ENCODE assay signal across 8 mouse cellular contexts in the genomic region with DNA sequence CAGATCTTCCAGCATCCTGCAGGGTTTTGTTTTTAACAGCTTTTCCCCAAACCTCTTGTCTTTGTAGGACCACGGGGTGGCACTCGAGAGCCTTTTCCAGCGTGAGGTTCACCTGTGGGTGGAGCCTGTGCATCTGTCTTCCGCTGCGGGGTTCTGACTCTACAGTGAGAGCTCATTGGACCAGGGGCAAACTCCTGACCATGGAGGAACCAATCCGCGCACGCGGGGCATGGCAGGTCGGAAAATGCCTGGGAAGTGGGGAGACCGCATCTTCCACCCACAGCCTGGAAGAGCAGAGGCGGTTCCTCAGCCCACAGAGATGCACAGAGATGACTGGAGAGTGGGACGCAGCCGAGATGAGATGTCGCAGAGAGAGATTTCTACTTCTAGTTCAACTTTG. TPM values are rescaled to one million over a fixed set of nuclear protein-coding genes. Genes with fewer than 3 reads are reported as not detected.
DNase-seq lines count a peak whose midpoint lies in the region; ATAC-seq and TF ChIP-seq lines count a peak whose summit lies in the region.

No protein-coding gene starts in this region.

- 3% methylated on average over 15 of the region's 15 CpGs for WGBS in heart, embryonic 11.5 days (ENCODE audit: insufficient replicate concordance)
- 1% methylated on average over 15 of the region's 15 CpGs for WGBS in kidney, embryonic 16.5 days
- WGBS in liver, adult 2 months, result 6% methylated on average over 15 of the region's 15 CpGs

- ATAC-seq in heart, embryonic 11.5 days (replicated peaks; ENCODE audit: insufficient number of reproducible peaks, low FRiP score, low TSS enrichment), result peak; percentile 98
- ATAC-seq in kidney, embryonic 16.5 days (ENCODE audit: low FRiP score, low TSS enrichment), result peak; percentile 100

- no peaks in the 10 kb centered on the region for H3K79me2 ChIP-seq in C2C12 (ENCODE audit: control insufficient read depth, insufficient read depth)
- H3K79me2 ChIP-seq in liver, adult 2 months (ENCODE audit: control insufficient read depth, insufficient read depth, low read length), result no peaks in the 10 kb centered on the region
- no peaks in the 10 kb centered on the region for H3K79me2 ChIP-seq in myocyte (ENCODE audit: control insufficient read depth, insufficient read depth)

- H3K36me3 ChIP-seq in C2C12 (ENCODE audit: control insufficient read depth, insufficient read depth) (no peaks in the 10 kb centered on the region), myocyte (ENCODE audit: control insufficient read depth, insufficient read depth) (no peaks in the 10 kb centered on the region)
- no peaks in the 10 kb centered on the region for H3K36me3 ChIP-seq in erythroblast, embryonic 14.5 days (ENCODE audit: control insufficient read depth)
- H3K36me3 ChIP-seq in heart, embryonic 11.5 days (ENCODE audit: control insufficient read depth, insufficient read depth, low read length), result no peaks in the 10 kb centered on the region
- no peaks in the 10 kb centered on the region for H3K36me3 ChIP-seq in kidney, embryonic 16.5 days (ENCODE audit: insufficient read depth, low read length)
- no peaks in the 10 kb centered on the region for H3K36me3 ChIP-seq in liver, adult 2 months (ENCODE audit: control insufficient read depth, insufficient read depth, low read length)
- no peaks in the 10 kb centered on the region for H3K36me3 ChIP-seq in splenic B cell, adult 2 months (ENCODE audit: control insufficient read depth, insufficient read depth, low read length, poor library complexity, severe bottlenecking)

- peak overlapping the region; percentile 63 for H3K4me2 ChIP-seq in heart, embryonic 11.5 days
- H3K4me2 ChIP-seq in kidney, embryonic 16.5 days (replicated peaks; ENCODE audit: low read depth, low read length), result peak overlapping the region; percentile 53
- peak overlapping the region; percentile 74 for H3K4me2 ChIP-seq in myocyte (ENCODE audit: low read depth)

- peak overlapping the region; percentile 36; the same call in 1 of the 2 replicates for H3K9ac ChIP-seq in heart, embryonic 11.5 days (ENCODE audit: low read depth, low read length)
- peak overlapping the region; percentile 50 for H3K9ac ChIP-seq in kidney, embryonic 16.5 days (replicated peaks; ENCODE audit: low read length)
- no peak overlapping the region for H3K9ac ChIP-seq in liver, adult 2 months (ENCODE audit: low read depth, low read length)

- no peak overlapping the region for H3K27ac ChIP-seq in heart, embryonic 11.5 days (ENCODE audit: low read depth, low read length)
- H3K27ac ChIP-seq in kidney, embryonic 16.5 days (ENCODE audit: low read length), result no peak overlapping the region
- no peak overlapping the region for H3K27ac ChIP-seq in liver, adult 2 months (replicated peaks; ENCODE audit: insufficient read depth, low read depth, low read length)

- no peak overlapping the region for H3ac ChIP-seq in C2C12 (ENCODE audit: control insufficient read depth, insufficient read length, low read depth)
- H3ac ChIP-seq in myocyte (ENCODE audit: control insufficient read depth, insufficient read length), result no peak overlapping the region

- no peak for TF ChIP-seq CTCF in C2C12 (IDR thresholded peaks at IDR 0.05; ENCODE audit: control insufficient read depth, insufficient read depth, insufficient read length)
- TF ChIP-seq CTCF in brain, embryonic 14.5 days (IDR thresholded peaks at IDR 0.05; ENCODE audit: borderline replicate concordance, extremely low read depth, insufficient read depth, insufficient read length), result peak; percentile 92
- TF ChIP-seq CTCF in liver, adult 2 months (IDR thresholded peaks at IDR 0.05; ENCODE audit: low read depth, low read length), result peak; percentile 89

- peak; percentile 61; the same call in 1 of the 2 replicates for TF ChIP-seq POLR2A in brain, embryonic 14.5 days (IDR thresholded peaks at IDR 0.05; ENCODE audit: borderline replicate concordance, extremely low read depth, insufficient read depth, insufficient read length, poor library complexity, severe bottlenecking)
- 0 out of 2 replicates have a peak, but pooled peaks have one; percentile 24 for TF ChIP-seq POLR2A in liver, adult 2 months (IDR thresholded peaks at IDR 0.05; ENCODE audit: extremely low read depth, insufficient read depth, low read length)
- TF ChIP-seq POLR2A in myocyte (IDR thresholded peaks at IDR 0.05; ENCODE audit: insufficient read length, low read depth), result peak; percentile 72

- H3K4me1 ChIP-seq in erythroblast, embryonic 14.5 days (ENCODE audit: control insufficient read depth), result peaks cover 7% of the 10 kb centered on the region
- H3K4me1 ChIP-seq in heart, embryonic 11.5 days (ENCODE audit: control insufficient read depth, insufficient read depth, low read length), result no peaks in the 10 kb centered on the region
- no peaks in the 10 kb centered on the region for H3K4me1 ChIP-seq in kidney, embryonic 16.5 days (ENCODE audit: insufficient read depth, low read length)
- H3K4me1 ChIP-seq in liver, adult 2 months (ENCODE audit: control insufficient read depth, insufficient read depth, low read length), result no peaks in the 10 kb centered on the region

- no peaks in the 10 kb centered on the region for H3K27me3 ChIP-seq in C2C12 (ENCODE audit: control insufficient read depth, insufficient read depth, insufficient read length)
- no peaks in the 10 kb centered on the region for H3K27me3 ChIP-seq in erythroblast, embryonic 14.5 days (ENCODE audit: control insufficient read depth)
- H3K27me3 ChIP-seq in heart, embryonic 11.5 days (ENCODE audit: control insufficient read depth, insufficient read depth, low read length), result no peaks in the 10 kb centered on the region
- no peaks in the 10 kb centered on the region for H3K27me3 ChIP-seq in kidney, embryonic 16.5 days (ENCODE audit: insufficient read depth, low read length)
- no peaks in the 10 kb centered on the region for H3K27me3 ChIP-seq in liver, adult 2 months (ENCODE audit: control insufficient read depth, insufficient read depth, low read length)
- H3K27me3 ChIP-seq in myocyte (ENCODE audit: control insufficient read depth, insufficient read depth, insufficient read length), result no peaks in the 10 kb centered on the region
- no peaks in the 10 kb centered on the region for H3K27me3 ChIP-seq in splenic B cell, adult 2 months (ENCODE audit: control insufficient read depth, insufficient read depth, low read length, poor library complexity, severe bottlenecking)

- no peaks in the 10 kb centered on the region for H3K79me3 ChIP-seq in C2C12 (ENCODE audit: low read depth)

- DNase-seq in brain, embryonic 14.5 days (ENCODE audit: low read depth), result peak; percentile 99
- peak; percentile 85 for DNase-seq in liver, adult 2 months (ENCODE audit: extremely low read depth, low read depth, low spot score)
- DNase-seq in splenic B cell, adult 2 months (ENCODE audit: low read depth, low spot score), result peak; percentile 96

- H3K9me3 ChIP-seq in erythroblast, embryonic 14.5 days (ENCODE audit: control insufficient read depth, low read length), result no peaks in the 10 kb centered on the region
- H3K9me3 ChIP-seq in heart, embryonic 11.5 days (replicated peaks; ENCODE audit: control insufficient read depth, low read length), result no peaks in the 10 kb centered on the region
- H3K9me3 ChIP-seq in kidney, embryonic 16.5 days (ENCODE audit: low read length), result no peaks in the 10 kb centered on the region

- H3K4me3 ChIP-seq in C2C12 (ENCODE audit: insufficient read depth, poor library complexity, severe bottlenecking) (no peak overlapping the region), myocyte (no peak overlapping the region)
- peak overlapping the region; percentile 50 for H3K4me3 ChIP-seq in erythroblast, embryonic 14.5 days (replicated peaks)
- H3K4me3 ChIP-seq in heart, embryonic 11.5 days (ENCODE audit: low read depth, low read length), result peak overlapping the region; percentile 29
- peak overlapping the region; percentile 38 for H3K4me3 ChIP-seq in kidney, embryonic 16.5 days (ENCODE audit: low read length)
- peak overlapping the region; percentile 37; the same call in 1 of the 2 replicates for H3K4me3 ChIP-seq in liver, adult 2 months (ENCODE audit: insufficient read depth, low read depth, low read length)

TF ChIP-seq in C2C12, 6 proteins besides CTCF, POLR2A, EP300 and RAD21:
- TF ChIP-seq MYOD1 (IDR thresholded peaks at IDR 0.05; ENCODE audit: control insufficient read depth, insufficient read length, low read depth) (peak; percentile 44), USF1 (IDR thresholded peaks at IDR 0.05; ENCODE audit: low read depth) (peak; percentile 40), MYOG (IDR thresholded peaks at IDR 0.05; ENCODE audit: control insufficient read depth, extremely low read depth, insufficient read length) (no peak), CEBPB (IDR thresholded peaks at IDR 0.05; ENCODE audit: low read depth) (no peak), FOSL1 (IDR thresholded peaks at IDR 0.05; ENCODE audit: insufficient read depth, low read length, poor library complexity, severe bottlenecking) (no peak), MAX (IDR thresholded peaks at IDR 0.05) (no peak)
TF ChIP-seq in C2C12: peak in this region for 2.

TF ChIP-seq in myocyte, 11 proteins besides CTCF, POLR2A, EP300 and RAD21:
- TF ChIP-seq TCF3 (IDR thresholded peaks at IDR 0.05; ENCODE audit: insufficient read length, low read depth), result no peak
- peak in 1 of 3 experiments; percentile 65 for TF ChIP-seq MYOD1 (IDR thresholded peaks at IDR 0.05; ENCODE audit: control insufficient read depth in 1 of 3, insufficient read length in 2 of 3, low read depth in 2 of 3)
- peak in 1 of 3 experiments; percentile 69 for TF ChIP-seq MYOG (IDR thresholded peaks at IDR 0.05; ENCODE audit: control insufficient read depth in 1 of 3, insufficient read depth in 1 of 3, insufficient read length in 2 of 3, low read depth in 2 of 3)
- TF ChIP-seq REST (IDR thresholded peaks at IDR 0.05; ENCODE audit: insufficient read depth, insufficient read length), result no peak
- no peak for TF ChIP-seq CEBPB (IDR thresholded peaks at IDR 0.05; ENCODE audit: insufficient read depth, poor library complexity, severe bottlenecking)
- peak; percentile 52 for TF ChIP-seq USF1 (IDR thresholded peaks at IDR 0.05; ENCODE audit: low read depth)
- TF ChIP-seq E2F4 (IDR thresholded peaks at IDR 0.05; ENCODE audit: insufficient read depth), result no peak
- no peak for TF ChIP-seq TCF12 (IDR thresholded peaks at IDR 0.05; ENCODE audit: insufficient read depth, poor library complexity, severe bottlenecking)
- peak; percentile 76 for TF ChIP-seq POLR2AphosphoS2 (IDR thresholded peaks at IDR 0.05; ENCODE audit: insufficient read length, low read depth)

RNA-seq across cellular contexts. Expression of gene Rasa2, which starts 38.5 kb away (rescaled TPM):
- polyA plus RNA-seq in C2C12 (2012; fragmentation: generic; extraction: Trizol), result 1.5 TPM
- 7.5 and 10.7 TPM in 2 replicates for polyA plus RNA-seq in brain, embryonic 14.5 days (2012; rRNA removed)
- polyA plus RNA-seq in erythroblast, embryonic 14.5 days (2012), result 0.01 TPM in 1 of 2 replicates, not detected in the other
- polyA plus RNA-seq in heart, embryonic 11.5 days (2014; fragmentation: Nextera tagmentation; extraction: Ambion mirVana), result 16.3 and 16.5 TPM in 2 replicates
- 18.7 and 19.3 TPM in 2 replicates for polyA plus RNA-seq in kidney, embryonic 16.5 days (2015; fragmentation: Nextera tagmentation; extraction: Ambion mirVana)
- total RNA-seq in liver, adult 2 months (2014; rRNA removed), result 1.6 and 1.7 TPM in 2 replicates
- 0.22 and 0.38 TPM in 2 replicates for polyA plus RNA-seq in liver, adult 2 months (2012; rRNA removed)
- 1.2 TPM for polyA plus RNA-seq in myocyte (2012; fragmentation: generic; extraction: Trizol)

Comparison
In these comparisons a context has a peak if more than half of its experiments do, and no peak if none do; other contexts are left out.
1. H3K4me3 ChIP-seq: peak in erythroblast, embryonic 14.5 days (single experiment), heart, embryonic 11.5 days (single experiment), kidney, embryonic 16.5 days (single experiment) and liver, adult 2 months (single experiment); none in C2C12 (single experiment) and myocyte (single experiment).
2. Peak in every context shown above with its lines, with median percentiles within 50 percentile points of each other: DNase-seq, POLR2A ChIP-seq and H3K4me2 ChIP-seq.